Mouse (Mus musculus) kidney, adult 9 months (tissue): ENCODE data around the gene Odaph.
A peak's percentile ranks its signal among the peaks of the same experiment; 100 is the strongest.
"Not testable (repeated sequence)": the region's sequence is repeated elsewhere in the genome, so short reads cannot be mapped to it uniquely, and the experiment has no call there.

Source experiments
- DNase-seq: peaks from one replicate; pipeline ENCODE4 v3.0.0; 2022

The Odaph gene

GRCm38 (mm10) chr5:91987236-91987635, at the start of gene Odaph:
Gene Odaph (plus strand): TSS chr5:91987475.
- DNase-seq, result no peak

GRCm38 (mm10) chr5:91945609-91946008, 41.7 kb upstream of the Odaph start:
- not testable (repeated sequence) for DNase-seq

- no peak for DNase-seq
These were observed 40.3 kb upstream of the Odaph start for GRCm38 (mm10) chr5:91947008-91947407.

- no peak for DNase-seq
These were observed 37.8 kb upstream of the Odaph start for GRCm38 (mm10) chr5:91949441-91949840.

GRCm38 (mm10) chr5:91951404-91951803, 35.9 kb upstream of the Odaph start:
- DNase-seq, result peak; percentile 17

- no peak for DNase-seq
These were observed 30.1 kb upstream of the Odaph start for GRCm38 (mm10) chr5:91956991-91957760.

GRCm38 (mm10) chr5:91959096-91959495, 28.2 kb upstream of the Odaph start:
- DNase-seq, result no peak

GRCm38 (mm10) chr5:91959986-91960385, 27.3 kb upstream of the Odaph start:
- no peak for DNase-seq

GRCm38 (mm10) chr5:91960606-91961254, 26.5 kb upstream of the Odaph start:
- DNase-seq, result peak; percentile 10

- DNase-seq, result peak; percentile 75
These were observed 25.9 kb upstream of the Odaph start for GRCm38 (mm10) chr5:91961370-91961769.

GRCm38 (mm10) chr5:91962259-91962638, 25.0 kb upstream of the Odaph start:
- DNase-seq, result no peak

GRCm38 (mm10) chr5:91962639-91963440, 24.4 kb upstream of the Odaph start, which contains the start of gene Rchy1:
Gene Rchy1 (minus strand): TSS chr5:91963068.
- DNase-seq, result peak; percentile 98

- no peak for DNase-seq
These were observed 15.2 kb upstream of the Odaph start for GRCm38 (mm10) chr5:91972046-91972445.

- DNase-seq, result no peak
These were observed 13.3 kb upstream of the Odaph start for GRCm38 (mm10) chr5:91974002-91974401.

GRCm38 (mm10) chr5:91975758-91976157, 11.5 kb upstream of the Odaph start:
- DNase-seq, result no peak

- DNase-seq, result no peak
These were observed 10.5 kb upstream of the Odaph start for GRCm38 (mm10) chr5:91976566-91977396.

GRCm38 (mm10) chr5:91977397-91977770, 9.9 kb upstream of the Odaph start:
- no peak for DNase-seq

- DNase-seq, result no peak
These were observed 6.0 kb upstream of the Odaph start for GRCm38 (mm10) chr5:91981176-91981840.

- no peak for DNase-seq
These were observed 3.8 kb upstream of the Odaph start for GRCm38 (mm10) chr5:91983490-91983889.

GRCm38 (mm10) chr5:91985721-91986120, 1.6 kb upstream of the Odaph start:
- no peak for DNase-seq

- no peak for DNase-seq
These were observed 524 bp downstream of the Odaph start for GRCm38 (mm10) chr5:91987799-91988198.

GRCm38 (mm10) chr5:91989261-91989660, 2.0 kb downstream of the Odaph start:
- no peak for DNase-seq
